Mouse (Mus musculus): Measurements from ENCODE around the gene Nepro.

- no peak for TF ChIP-seq CTCF (conservative IDR thresholded peaks at IDR 0.05; ENCODE audit: low read length)
- no peak for TF ChIP-seq NANOG (IDR thresholded peaks at IDR 0.05; ENCODE audit: borderline replicate concordance, low read length)
Measured at GRCm38 (mm10) chr16:44772577-44772976, 48.5 kb downstream of the Nepro start.

Measured in E14TG2a.4 (cell line).